Mouse (Mus musculus): ENCODE results near the gene Ctag2.

Ctag2 gene

DNA sequence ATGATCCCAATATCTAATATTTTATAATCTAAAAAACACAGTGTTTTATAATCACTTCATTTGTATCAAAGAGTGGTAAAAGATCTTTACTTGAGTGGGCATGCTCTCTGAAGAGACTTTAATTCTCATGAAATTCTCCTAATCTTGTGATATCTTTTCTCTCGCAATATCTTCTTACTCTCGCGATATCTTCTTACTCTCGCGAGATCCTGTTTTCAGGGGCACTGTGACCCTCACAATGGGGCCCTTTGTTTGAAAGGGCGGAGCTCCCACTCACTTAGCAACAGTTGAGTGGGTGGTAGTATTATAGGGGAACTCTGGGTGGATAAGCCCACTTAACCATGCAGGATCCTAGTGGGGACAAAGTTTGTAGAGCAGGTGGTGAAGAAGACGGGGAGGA, at the start of gene Ctag2:
TSS of gene Ctag2 (plus strand) at position 301 of the 400 bp plus-strand sequence.
- no peak for DNase-seq

Measured in retina, postnatal 1 day (tissue).